Mouse (Mus musculus) right cerebral cortex, postnatal 36 days (tissue): ENCODE results near the gene Ankrd37.

Source experiments
- DNase-seq, 2 experiments: peaks; one replicate each; pipeline ENCODE4 v3.0.0; 2022; ENCODE audit warnings: low spot score in 2 of 2, mixed read lengths in 1 of 2

Ankrd37 gene

DNA sequence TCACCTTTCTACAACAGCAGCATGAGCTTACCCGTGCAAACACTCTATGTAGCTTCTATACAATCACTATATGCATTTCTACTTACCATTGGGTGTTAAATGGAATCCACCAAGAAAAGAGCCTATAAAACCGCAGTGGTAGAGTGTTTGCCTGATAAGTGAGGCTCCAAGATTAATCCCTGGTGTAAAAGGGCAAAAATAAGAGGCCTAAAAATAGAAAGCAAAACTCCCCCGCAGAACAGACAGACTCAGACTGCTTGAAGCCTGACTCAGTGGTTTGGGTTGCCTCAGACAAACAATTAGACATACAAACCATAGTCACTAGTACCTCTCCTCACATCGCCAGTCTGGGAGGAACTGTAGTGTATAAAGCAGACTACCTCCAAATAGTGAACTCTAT, at the start of gene Ankrd37:
Gene Ankrd37, minus strand, starts transcription at position 112 of the 400 bp plus-strand sequence.
- no peak for DNase-seq

DNA sequence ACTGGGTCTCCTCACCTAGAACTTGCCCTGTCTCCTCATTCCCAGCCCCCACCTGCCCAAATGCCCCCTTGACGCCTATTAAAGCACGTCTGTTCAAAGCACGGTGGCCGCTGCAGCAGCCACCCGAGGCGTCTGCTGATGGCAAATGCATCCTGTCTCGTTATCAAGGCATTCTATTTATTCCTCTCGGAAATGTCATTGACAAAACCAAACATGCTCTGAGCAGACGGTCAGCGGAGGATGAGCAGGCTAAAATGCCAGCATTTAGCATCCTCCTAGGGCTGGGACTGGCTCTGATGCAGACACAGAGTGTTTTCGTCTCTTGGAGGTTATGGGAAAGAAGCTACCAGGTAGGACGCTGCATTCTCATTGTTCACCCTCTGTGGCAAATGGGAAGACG, 34.8 kb upstream of the Ankrd37 start:
- DNase-seq = peak in 1 of 2 experiments; percentile 13

DNA sequence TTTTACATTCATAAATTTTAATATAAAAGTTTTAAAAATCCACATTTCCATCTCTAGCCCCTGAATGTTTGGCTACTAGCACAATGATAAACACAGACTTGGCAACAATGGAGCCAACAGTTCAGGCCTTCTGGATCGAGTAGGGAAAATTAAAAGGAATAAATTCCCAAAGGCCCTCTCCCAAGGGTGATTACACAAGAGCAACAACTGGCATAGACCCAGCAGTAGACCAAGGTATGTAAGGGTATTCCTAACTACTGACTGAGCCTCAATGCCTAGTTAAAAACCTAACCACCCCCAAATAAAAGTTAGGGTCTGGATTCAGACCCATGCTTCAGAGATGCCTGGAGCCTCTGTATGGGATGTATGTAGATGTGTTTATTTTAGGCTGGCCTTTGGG, 34.2 kb upstream of the Ankrd37 start:
- DNase-seq = no peak

DNA sequence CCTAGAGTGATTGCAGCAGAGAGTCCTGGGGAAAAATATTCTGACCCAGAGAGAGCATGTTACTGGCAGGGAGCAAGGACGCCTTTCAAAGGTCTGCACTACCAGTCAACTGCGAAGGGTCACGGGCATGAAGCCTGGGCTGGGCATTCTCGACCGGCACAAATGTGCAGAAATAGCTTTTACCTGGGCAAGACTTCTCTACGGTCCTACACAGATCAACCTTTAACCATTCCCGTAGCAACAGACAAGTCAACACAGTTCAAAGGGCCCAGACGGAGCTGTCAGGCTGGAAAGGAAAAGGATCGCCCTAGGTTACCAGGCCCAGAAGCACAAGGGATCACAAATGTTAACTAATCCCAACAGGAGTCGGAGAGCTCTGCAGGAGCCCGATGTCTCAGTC, 30.7 kb upstream of the Ankrd37 start:
- no peak for DNase-seq

DNA sequence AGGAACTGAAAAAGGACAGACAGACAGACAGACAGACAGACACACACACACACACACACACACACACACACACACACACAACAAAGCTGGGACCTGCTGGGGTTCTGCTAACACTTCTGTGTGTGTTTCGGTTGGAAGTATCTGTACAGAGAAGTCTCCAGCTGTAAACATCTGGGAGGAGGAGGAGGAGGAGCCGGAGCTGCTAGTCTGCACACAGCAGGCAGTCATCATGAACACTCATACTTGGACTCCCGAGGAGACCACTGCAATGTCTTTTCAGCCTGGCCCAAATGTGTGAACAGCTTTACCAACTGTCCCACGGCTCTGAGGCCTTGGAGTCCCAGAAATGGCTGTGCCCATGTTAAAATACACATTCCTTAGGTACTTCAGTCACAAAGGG, 18.9 kb upstream of the Ankrd37 start:
- DNase-seq = no peak

DNA sequence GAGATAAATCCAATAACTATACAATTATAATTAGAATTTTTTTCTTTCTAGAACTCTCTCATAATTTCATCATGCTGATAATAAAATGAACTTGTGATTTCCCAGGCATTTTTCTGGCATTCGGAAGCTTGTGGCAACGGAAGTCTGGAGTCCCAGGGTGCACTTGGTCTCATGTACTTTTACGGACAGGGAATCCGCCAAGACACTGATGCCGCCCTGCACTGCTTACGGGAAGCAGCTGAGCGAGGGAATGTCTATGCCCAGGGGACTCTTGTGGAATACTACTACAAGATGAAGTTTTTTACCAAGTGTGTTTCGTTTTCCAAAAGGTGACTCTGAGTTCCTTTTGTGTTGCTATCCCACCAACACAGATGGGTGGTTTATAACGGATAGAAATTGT, 17.3 kb upstream of the Ankrd37 start:
- no peak for DNase-seq

DNA sequence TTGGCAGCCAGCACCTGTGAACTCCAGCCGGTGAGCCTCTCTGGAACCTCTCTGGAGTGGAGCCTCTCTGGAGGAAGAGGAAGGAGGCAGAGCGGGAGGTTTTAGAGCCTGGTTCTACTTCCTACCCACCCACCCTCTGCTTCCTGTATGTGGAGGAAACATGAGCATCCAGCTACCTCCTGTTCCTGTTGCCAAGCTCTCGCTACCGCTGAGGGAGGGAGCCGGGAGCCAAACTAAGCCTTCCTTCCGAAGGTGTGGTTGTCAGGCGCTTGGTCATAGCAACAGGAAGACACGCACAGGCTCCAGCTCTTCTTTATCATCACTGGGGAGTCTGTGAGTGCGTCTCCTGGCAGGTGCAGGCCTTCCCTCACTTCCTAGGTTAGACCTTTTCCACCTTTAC, 16.7 kb upstream of the Ankrd37 start:
- DNase-seq = peak in 1 of 2 experiments; percentile 25

DNA sequence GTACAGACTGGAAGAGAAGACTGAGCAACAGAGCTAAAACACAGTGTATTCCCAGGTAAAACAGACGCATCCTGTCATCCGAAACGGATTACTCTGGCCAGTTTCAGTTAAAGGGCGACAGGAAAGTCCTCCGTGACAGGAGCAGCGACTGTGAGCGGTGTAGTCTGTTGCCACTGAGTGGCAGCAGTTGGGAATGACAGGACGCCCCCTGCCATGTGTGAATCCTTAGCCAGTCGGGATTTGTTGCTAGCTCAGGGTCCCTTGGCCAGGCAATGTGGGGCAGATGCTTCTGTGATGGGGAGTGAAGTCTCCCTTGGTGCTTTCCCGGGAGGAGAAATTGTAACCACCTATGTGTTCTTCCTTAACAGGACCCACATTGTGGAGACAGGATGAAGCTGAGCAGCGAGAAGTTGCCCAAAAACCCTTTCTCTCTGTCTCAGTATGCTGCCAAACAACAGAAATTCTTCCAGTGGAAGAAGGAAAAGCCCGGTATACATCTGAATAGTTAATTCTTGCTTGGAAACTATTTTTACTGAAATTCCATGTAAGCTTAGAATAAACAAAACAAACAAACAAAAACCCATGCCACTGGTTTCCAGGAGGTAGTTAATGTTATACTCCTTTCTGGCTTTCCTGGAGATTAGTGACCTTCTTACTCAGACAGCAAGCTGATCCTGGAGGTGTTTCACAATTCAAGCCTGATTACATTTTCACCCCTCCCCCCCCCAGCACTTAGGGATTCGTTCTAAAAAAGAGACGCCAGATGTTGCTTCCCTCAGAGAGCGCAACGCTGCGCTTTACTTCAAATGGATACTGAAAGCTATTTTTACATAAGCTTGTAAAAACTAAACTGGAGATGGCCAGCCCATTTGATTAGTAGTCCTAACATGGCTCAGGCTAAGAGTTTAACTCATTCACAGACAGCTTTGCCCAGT, 5.5 kb upstream of the Ankrd37 start:
- DNase-seq = no peak

DNA sequence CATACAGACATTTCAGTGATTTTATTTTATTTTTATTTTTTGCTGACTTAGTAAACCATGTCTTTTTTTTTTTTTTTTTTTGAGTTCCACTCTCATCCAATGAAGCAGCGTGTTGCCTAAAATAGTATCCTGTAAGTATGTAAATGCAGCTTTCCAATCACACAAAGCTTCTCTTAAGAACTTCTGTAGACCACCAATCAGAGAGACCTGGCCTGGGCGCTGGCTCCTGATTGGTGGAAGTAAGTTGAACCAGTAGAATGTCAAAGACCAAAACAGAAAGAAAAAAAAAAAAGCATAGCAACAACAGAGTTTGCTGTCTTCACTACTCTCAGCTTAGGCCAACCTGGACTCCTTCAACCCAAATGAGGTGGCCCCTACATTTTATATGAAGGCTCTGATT, 4.8 kb upstream of the Ankrd37 start:
- no peak for DNase-seq

DNA sequence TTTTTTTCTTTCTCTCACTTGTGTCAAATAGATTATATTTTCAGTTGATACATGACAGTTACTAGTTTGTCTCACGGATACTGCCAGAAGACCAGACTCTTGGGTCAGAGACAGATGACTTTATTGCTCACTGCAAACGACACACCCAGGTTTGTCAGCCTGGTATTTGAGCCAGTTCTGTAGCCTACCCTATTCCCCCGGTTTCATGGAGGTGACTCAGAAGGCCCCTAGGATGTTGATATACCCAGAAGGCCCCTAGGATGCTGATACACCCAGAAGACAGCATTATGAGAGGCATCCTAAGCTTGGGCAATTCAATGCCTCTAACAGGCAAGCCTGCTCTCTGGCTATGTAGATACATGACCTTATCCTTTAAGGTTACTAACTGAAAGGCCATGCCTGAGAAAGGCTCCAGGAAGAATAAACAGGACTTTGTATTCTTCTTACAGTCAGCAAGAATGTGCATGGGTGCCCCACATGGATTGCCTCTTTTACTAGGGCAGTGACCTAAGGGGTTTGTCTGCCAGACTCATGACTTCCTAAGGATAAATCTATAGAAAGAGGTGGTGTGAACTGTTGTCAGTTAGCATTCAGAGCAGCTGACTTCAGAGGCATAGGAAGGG, 1.7 kb upstream of the Ankrd37 start:
- DNase-seq = no peak

DNA sequence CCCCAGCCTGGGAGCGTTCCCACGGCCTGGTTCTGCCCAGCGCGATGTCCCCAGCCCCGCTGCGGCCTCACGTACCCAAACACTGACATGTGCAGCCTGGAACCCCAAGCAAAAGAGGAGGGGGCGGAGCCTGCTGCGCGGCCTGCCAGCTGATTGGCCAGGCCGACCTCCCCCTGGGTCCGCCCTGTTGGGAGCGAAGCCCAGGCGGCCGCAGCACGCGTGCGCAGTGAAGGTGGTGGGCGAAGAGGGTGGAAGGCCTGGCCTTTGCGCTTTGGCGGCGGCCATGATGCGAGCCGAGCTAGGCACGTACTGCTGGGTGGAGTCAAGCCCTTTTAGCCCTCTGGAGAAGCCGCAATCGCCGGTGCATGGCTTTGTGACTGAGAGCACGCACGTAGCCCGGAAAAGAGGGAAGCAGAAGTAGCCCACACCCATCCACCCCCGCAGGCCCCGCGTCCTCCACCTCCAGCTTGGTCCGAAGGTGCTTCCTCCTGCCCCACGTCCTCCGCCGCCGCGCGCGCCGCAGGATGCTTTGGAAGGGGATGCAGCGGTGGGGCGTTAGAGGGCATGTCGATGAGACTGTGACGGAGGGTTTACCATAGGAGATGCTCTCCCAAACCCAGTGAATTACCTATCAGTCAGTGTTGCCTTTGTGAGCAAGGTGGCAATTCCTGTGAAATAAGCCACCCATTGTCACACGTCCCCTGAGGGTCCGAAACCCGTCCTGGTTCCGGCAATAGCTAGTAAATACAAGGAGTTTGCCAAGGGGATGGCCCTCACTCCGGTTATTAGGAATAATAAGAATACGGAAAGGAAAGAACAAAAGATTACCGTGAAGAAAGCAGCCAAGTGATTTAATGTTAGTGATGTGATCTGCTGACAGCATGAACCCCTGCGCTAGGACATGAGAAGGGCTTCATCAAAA, 5.5 kb downstream of the Ankrd37 start:
- peak; percentile 97 for DNase-seq

DNA sequence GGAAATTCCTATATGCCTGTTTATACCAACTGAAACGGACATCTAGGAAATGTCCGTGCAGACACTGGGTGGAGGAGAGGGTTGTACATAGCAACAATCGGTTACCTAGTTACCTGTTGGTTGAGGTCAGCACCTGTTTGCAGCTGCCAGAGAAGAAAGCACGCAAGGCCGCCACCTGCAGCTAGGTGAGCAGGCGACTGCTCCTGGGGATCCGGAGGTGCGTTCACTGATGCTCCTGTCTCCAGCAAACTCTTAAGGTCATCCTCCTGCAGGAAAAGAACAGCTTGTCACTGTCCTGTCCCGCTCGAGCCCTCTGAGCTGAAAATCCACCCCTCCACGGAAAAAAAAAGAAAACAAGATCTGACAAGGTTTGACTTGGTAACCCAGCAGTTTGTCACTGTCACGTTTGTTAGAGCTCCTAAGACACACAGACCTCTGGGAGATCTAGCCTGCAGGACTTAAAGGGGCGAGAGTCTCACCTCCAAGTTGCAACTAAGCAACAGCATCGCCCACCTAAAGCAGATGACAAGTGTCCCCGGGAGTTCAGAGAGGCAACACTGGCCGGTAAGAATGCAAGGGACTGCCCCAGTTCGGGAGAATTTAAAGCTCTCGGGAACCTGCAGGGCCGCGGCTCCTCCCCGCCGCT, 6.2 kb downstream of the Ankrd37 start, which contains the start of gene Lrp2bp:
Gene Lrp2bp, plus strand, starts transcription at position 166 of the 646 bp plus-strand sequence.
- DNase-seq = peak in 1 of 2 experiments; percentile 29

DNA sequence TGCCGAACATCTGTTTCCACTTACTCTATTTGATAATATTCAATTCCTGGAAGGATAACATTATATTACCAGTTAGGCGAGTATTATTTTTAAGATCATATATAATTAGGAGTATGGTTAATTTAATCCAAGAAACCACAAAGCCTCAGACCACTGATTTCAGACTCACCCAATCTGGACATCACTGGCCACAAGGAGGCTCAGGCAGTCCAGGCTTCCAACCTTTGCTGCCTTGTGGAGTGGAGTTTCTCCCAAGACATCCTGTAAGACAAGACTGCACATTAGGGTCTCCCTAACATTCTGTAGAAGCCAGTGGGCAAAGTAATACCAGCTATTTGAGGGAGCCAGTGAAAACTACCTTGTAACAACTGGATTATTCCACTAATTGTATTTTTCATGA, 7.3 kb downstream of the Ankrd37 start:
- DNase-seq = no peak

DNA sequence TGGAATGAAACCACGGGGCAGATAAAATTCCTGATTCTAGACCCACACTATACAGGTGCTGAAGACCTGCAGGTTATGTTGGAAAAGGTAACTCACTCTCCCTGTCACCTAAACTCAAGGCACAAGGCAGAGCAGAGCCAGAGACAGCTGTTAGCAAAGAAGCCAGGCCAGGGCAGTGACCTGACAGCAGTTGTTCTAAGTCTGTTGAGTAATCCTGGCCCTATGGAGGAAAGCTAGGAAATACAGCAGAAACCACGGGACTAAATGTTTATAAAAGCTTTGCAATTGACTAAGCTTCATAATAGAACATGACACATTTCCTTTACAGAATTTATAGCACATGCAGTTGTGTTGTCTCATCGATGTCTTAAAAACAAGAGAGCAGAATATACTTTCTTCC, 9.9 kb downstream of the Ankrd37 start:
- no peak for DNase-seq

DNA sequence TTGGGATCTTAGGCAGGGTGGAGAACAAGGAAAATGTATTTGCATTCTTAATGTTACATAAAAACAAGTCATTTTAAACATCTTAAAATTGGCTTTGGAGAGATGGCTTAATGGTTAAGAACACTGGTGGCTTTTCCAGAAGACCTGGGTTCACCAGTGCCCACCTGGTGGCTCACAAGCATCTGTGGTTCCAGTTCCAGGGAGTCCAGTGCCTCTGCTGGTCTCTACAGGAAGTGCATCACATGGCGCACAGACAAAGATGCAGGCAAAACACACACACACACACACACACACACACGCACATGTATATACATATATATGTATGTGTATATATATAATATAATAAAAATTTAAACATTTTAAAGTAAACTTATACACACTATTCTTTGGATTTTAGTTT, 11.4 kb downstream of the Ankrd37 start:
- DNase-seq = no peak

DNA sequence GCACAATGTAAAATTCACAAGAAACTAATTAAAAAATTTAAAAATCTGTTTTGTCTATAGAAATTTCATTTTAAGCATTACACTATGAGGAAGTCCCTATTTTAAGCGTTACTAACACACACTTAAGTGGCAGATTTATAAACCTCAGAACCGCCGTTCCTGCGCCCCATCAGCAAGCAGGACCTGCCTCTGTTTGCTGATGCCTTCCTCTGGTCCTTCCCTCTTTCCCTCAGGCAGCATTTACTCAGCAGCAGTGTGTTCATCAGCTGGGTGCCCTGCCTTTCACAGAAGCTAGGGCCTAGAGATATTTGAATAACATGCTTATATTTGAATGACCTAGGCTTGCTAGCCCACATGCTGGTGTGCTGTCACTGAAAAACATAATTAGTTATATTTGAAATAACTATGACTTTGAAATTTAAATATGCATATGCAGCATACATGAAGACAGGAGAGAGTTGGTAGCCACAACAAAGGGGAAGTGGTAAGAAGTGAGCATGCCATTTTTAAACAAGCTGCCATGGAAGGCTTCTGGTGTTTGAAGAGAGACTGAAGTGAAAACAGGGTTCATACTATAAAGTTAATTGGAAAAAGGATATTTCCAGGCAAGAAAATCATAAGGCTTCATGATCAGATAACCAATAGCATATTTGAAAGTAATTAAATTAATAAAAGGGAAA, 14.7 kb downstream of the Ankrd37 start:
- DNase-seq = no peak

DNA sequence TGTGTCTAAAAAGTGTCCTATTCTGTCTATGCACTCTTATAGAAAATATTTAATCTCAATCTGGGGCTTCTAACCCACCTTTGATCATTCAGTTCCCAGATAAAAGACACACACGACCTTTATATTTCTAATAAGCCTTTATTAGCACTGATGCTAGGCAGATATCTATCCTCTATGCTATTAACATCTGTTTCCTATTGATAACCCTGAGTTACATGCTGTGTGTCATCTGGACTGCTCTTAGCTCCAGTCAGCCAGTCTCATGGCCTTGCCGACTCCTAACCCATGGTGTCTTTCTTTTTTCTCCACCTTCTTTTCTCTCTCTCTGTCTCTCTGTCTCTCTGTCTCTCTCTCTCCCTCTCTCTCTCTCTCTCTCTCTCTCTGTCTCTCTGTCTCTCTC, 17.3 kb downstream of the Ankrd37 start:
- no peak for DNase-seq

DNA sequence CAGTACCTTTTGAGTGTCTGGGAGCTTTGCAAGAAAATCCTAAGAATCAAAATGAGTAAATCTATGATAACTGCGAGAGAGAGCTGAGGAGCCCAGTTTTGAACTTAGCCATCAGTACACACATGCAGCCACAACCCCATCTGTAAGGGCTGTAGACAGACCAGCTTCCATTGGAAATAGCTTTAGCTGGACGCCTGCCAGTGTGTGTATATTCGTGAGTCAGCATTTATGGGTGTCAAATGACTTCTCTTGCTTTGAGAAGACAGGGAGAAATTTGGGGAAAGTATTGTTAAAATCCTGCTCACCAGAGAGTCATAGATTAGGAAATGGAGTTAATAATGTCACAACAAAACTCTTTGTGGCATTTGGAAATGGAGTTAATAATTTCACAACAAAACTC, 18.8 kb downstream of the Ankrd37 start:
- no peak for DNase-seq

DNA sequence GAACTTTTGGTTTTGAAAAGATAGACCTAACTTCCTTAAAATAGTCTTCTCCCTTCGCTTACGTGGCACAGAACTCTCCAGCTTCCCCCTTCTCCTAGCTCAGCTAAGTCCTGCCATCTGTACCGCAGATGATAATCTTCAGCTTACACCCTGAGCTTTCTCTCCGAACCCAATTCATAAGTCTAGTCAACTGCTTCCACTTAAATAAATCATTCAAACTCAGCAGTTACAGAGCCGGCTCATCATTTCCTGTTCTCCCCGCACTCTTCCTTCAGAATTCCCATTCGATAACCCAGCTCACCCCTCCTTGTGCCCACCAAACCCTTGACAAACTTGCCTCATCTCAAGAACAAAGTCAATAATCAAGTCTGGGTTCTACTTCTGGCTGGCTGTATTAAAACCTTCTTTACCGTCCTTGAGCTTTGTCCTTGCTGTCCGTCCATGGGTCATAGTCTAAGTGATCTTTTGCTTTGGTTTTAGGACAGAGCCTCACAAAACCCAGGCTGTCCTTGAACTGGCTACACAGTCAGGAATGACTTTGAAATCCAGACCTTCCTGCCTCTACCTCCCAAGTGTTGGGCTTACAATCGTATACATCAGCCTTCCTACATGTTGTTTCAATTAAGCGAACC, 29.6 kb downstream of the Ankrd37 start:
- DNase-seq = no peak

DNA sequence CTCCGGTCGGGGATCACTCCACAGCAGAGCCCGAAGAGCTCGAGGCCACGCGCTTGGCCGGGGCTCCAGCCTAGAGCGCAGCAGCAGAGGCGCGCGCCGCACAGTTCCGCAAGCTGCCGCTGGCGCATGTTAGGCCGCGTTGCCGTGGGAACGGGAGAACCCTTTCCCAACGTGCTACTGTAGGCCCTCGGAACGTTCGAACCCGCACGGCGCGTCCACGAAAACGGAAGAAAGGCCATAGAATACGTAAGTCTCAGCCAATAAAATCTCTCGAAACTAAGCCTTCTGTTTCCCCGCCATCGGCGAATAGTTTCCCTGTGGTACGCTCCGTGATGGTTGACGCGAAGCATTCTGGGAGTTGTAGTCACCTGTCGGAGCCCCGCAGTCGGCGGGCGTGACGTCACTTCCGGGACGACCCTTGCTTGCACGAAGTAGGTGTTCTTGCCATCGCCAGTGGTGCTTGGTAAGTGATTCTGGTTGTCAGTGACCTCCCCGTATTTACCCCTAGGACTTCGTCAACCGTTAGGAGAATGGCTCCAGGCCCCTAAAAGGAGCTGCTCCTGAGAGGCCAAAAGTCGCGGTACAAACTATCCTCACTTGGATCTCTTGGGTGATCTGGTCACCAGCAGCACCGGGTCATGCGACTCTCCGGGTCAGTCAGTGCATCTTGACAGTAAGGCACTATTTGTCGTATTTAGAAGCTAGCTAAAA, 30.2 kb downstream of the Ankrd37 start, which contains the start of the genes 1700029J07Rik and Ufsp2:
Gene 1700029J07Rik, minus strand, starts transcription at position 127 of the 711 bp plus-strand sequence.
Gene Ufsp2, plus strand, starts transcription at position 403 of the 711 bp plus-strand sequence.
- DNase-seq = peak; percentile 98
